Mouse (Mus musculus) stomach, postnatal 0 days (tissue): ENCODE data around the gene Mettl26.

Experiments used
- CTCF ChIP-seq: IDR thresholded peaks from 2 replicates; pipeline ENCODE4 v1.5.1; 2016; ENCODE audit warnings: antibody characterized with exemption, low read depth, mild to moderate bottlenecking, moderate library complexity
- EP300 ChIP-seq: optimal IDR thresholded peaks from 2 replicates; pipeline ENCODE3; 2016; ENCODE audit warnings: antibody characterized with exemption

DNA sequence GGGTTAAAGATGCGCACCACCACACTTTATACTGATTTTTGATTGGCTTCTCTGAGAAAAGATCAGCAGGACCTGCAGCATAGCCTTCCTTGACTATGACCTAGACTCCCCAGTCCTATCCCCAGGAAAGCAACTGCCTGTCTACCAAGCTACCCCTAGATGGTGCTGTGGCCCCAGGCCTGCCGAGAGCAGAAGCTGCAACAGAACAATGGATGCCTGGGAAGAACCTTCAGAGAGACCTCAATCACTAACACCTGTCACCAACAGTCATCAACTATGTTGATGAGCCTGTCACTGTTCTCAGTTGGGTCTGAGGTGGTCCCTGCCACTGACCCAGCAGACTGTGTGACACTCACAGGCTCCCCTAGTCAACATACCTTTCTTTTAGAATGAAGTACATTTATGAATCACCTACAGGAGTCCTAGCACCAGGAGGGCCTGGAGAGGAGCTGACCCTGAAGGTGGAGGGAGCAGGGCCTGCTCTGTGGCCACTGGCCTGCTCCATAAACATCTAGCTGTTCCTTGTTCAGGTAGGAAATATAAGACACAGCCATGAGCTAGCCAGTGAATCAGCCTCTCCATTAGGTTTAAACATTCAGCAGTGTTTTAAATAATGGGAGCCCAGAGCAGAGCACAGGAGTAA is 19.2 kb downstream of the Mettl26 start:
- peak; percentile 98 for TF ChIP-seq CTCF
- TF ChIP-seq EP300: no peak
